Mouse (Mus musculus) cerebellum, adult (tissue): ENCODE measurements around the gene Amot.
A peak's percentile ranks its signal among the peaks of the same experiment; 100 is the strongest.

Experiments used
- ATAC-seq: cut with Nextera tagmentation; 2 replicates; pipeline ENCODE4 v1.9.2; 2017; ENCODE audit warnings: mild to moderate bottlenecking, moderate library complexity, mixed read lengths; ENCODE audit not compliant: insufficient number of reproducible peaks, low FRiP score, low TSS enrichment

Amot gene

DNA sequence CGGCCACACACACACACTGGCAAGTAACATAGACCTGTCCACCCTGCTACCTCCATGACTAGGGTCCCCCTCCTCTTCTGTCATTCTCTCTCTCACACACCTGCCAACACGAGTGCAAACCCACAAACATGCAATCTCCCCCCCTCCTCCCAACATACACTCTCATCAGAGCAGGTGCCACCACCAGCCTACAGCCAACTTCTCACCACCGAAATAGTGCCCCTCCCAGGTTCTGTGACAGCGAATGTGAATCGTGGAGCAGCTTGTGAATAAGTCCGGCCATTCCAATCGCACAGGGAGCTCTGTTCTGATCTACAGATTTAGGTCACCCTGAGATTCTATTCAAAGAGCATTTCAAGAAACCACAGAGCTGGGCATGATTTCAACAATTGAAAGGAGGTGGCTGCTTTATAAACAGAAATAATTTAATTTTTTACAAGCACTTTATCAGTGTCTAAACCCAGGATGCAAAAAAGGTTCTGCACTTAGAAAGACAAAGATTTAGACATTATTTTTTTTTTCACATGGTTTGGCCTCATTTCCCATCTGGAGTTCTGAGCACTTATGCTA lies 21.4 kb downstream of the Amot start:
- ATAC-seq: peak; percentile 65

GRCm38 (mm10) chrX:145482383-145482782 lies 22.6 kb downstream of the Amot start:
- no peak for ATAC-seq

GRCm38 (mm10) chrX:145479942-145480341 lies 25.0 kb downstream of the Amot start:
- no peak for ATAC-seq

GRCm38 (mm10) chrX:145477725-145478194 lies 27.2 kb downstream of the Amot start:
- ATAC-seq: 0 out of 2 replicates have a peak, but pooled peaks have one; percentile 20

- 0 out of 2 replicates have a peak, but pooled peaks have one; percentile 52 for ATAC-seq
These were observed 27.8 kb downstream of the Amot start for GRCm38 (mm10) chrX:145477003-145477724.

DNA sequence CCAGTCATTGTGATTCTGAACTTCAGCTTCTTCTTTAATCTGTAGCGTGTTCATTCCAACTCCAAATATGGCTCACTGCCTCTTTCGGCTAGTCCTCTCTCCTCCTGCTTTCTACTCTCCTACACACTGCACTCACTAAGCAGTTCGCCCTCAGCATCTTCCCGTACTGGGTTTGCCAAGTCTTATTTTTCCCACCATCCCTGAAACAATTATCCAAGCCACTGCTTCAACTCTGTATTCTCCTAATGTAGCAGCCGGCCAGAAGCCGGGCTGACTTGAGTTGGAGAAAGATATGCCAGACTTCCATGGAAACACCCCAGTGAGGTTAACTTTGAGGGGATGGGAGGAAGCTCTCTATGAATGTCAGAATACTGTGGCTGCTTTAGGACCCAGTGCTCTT lies 36.7 kb downstream of the Amot start:
- ATAC-seq: no peak

- no peak for ATAC-seq
These were observed 41.5 kb downstream of the Amot start for GRCm38 (mm10) chrX:145463524-145463923.

- ATAC-seq: no peak
These were observed 43.6 kb downstream of the Amot start for GRCm38 (mm10) chrX:145461339-145461738.

DNA sequence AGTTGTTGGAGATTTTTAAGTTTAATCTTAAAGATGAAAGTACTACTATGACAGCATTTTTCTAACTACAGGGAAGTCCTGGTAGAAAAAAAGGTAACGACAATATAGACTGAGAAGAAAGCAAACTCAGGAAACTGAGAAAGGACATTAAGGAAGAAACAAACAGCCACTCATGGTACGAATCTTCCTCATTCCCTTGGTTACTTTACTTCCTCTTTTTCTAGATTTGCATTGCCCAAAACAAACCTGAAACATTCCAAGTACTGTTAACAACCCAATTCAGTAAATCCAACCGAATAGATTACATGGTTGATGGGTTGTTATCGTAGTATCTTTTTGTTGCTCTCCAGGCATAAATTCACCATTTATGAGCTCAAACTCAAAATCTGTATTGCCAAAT lies 48.7 kb downstream of the Amot start:
- ATAC-seq: no peak

DNA sequence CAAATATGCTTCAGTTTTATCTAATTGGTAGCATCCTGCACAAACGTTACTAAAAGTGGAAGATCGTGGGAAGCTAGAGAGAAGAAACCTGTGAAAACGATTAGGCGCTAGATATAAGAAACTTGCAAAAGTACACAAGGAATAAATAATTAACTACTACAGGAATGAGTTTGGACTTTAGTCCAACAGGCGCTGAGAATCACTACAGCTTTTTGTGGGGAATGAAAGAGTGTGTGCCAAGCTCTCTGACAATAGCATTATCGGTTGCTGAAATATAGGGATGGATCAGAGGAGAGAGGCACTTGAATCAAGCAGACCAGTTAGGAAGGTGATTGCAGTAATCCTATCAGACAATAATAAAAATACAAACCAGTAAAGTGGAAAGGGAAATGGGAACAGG lies 49.4 kb downstream of the Amot start:
- no peak for ATAC-seq

- ATAC-seq: no peak
These were observed 50.2 kb downstream of the Amot start for GRCm38 (mm10) chrX:145454828-145455227.

GRCm38 (mm10) chrX:145441526-145441925 lies 63.5 kb downstream of the Amot start:
- ATAC-seq: no peak

DNA sequence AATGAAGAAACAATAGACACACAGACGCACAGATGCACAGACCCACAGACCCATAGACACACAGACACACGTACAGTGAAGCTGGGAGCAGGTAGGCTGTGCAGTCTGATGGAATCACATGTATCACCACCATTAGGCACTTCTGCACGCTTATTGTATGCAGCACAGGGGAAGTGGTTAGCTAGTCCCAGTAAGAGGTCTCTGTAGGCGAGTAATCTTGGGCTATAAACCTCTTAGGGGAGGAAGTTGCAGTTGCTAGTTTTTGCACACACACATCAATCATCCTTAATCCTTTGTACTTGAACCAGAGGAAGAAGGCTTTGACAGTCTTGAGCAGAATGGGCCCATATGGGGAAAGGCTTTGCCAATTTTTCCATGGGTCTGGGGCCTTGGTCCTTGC lies 71.3 kb downstream of the Amot start:
- no peak for ATAC-seq

- no peak for ATAC-seq
These were observed 74.0 kb downstream of the Amot start for GRCm38 (mm10) chrX:145430836-145431570.

- ATAC-seq: no peak
These were observed 76.2 kb downstream of the Amot start for GRCm38 (mm10) chrX:145428811-145429210.

- no peak for ATAC-seq
These were observed 81.0 kb downstream of the Amot start for GRCm38 (mm10) chrX:145424026-145424425.

GRCm38 (mm10) chrX:145414319-145414718 lies 90.7 kb downstream of the Amot start:
- ATAC-seq: no peak

DNA sequence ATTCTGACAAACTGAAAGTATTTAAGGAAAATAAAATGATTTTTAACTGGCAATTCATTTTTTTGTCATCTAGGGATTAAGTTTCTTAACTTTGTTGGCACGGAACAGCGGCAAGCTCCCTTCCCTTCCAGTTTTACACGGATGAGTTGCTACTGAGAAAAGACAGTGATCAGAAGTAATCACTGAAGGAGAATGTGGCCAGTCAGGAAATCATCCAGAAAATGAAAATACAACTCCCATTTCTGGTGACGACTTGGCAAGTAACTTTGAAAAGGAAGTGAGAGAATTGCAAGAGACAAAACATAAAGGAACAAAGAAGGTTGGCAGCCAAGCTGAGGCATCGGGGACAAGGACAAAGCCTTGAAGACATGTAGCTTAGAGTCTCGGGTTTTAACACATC lies 93.6 kb downstream of the Amot start:
- ATAC-seq: no peak

- no peak for ATAC-seq
These were observed 98.9 kb downstream of the Amot start for GRCm38 (mm10) chrX:145406052-145406451.

GRCm38 (mm10) chrX:145401926-145402325 lies 103.1 kb downstream of the Amot start:
- no peak for ATAC-seq

GRCm38 (mm10) chrX:145399236-145399635 lies 105.7 kb downstream of the Amot start:
- ATAC-seq: no peak
